Mouse (Mus musculus) limb, embryonic 14.5 days (tissue): ENCODE measurements around the gene Echs1. TPM values are rescaled to one million over a fixed set of nuclear protein-coding genes. Genes with fewer than 3 reads are reported as not detected.

Source experiments
- ATAC-seq: fragments of 200-750 bp; cut with Nextera tagmentation; 2 replicates; pipeline ENCODE4 v1.8.0; 2017; ENCODE audit warnings: low read depth, moderate number of reproducible peaks, moderate TSS enrichment; ENCODE audit not compliant: low FRiP score
- DNase-seq: peaks from one replicate; pipeline ENCODE4 v3.0.0-alpha.2; 2015; ENCODE audit warnings: low spot score
- H3K27ac ChIP-seq: fragments of 300-500 bp; sonication (generic); replicated peaks from 2 replicates; pipeline ENCODE4 v1.5.1; 2014; ENCODE audit warnings: low read depth, mild to moderate bottlenecking, low read length, moderate library complexity, mixed read lengths
- H3K27me3 ChIP-seq: fragments of 300-500 bp; sonication (generic); 2 replicates; pipeline ENCODE4 v1.6.1; 2014; ENCODE audit warnings: low read length, mixed read lengths; ENCODE audit not compliant: control insufficient read depth, insufficient read depth
- H3K36me3 ChIP-seq: fragments of 300-500 bp; sonication (generic); 2 replicates; pipeline ENCODE4 v1.6.1; 2014; ENCODE audit warnings: mild to moderate bottlenecking, low read length, moderate library complexity, mixed read lengths; ENCODE audit not compliant: control insufficient read depth, insufficient read depth
- H3K4me1 ChIP-seq: fragments of 300-500 bp; sonication (generic); 2 replicates; pipeline ENCODE4 v1.6.1; 2014; ENCODE audit warnings: antibody characterized with exemption, low read length, mixed read lengths; ENCODE audit not compliant: control insufficient read depth, insufficient read depth
- H3K4me2 ChIP-seq: fragments of 300-500 bp; sonication (generic); replicated peaks from 2 replicates; pipeline ENCODE4 v1.6.1; 2014; ENCODE audit warnings: low read depth, mild to moderate bottlenecking, low read length, moderate library complexity; ENCODE audit not compliant: severe bottlenecking
- H3K4me3 ChIP-seq: fragments of 300-500 bp; sonication (generic); replicated peaks from 2 replicates; pipeline ENCODE4 v1.5.1; 2014; ENCODE audit warnings: low read length
- H3K9ac ChIP-seq: fragments of 300-500 bp; sonication (generic); 2 replicates; pipeline ENCODE4 v1.6.1; 2014; ENCODE audit warnings: mild to moderate bottlenecking, low read depth, low read length, moderate library complexity; ENCODE audit not compliant: severe bottlenecking
- H3K9me3 ChIP-seq: fragments of 300-500 bp; sonication (generic); 2 replicates; pipeline ENCODE4 v1.6.1; 2016; ENCODE audit warnings: low read length; ENCODE audit not compliant: control insufficient read depth
- POLR2A ChIP-seq: fragments of 200-500 bp; IDR thresholded peaks from 2 replicates; pipeline ENCODE4 v1.8.0; 2012; ENCODE audit warnings: inconsistent platforms, mild to moderate bottlenecking, moderate library complexity, borderline replicate concordance; ENCODE audit not compliant: insufficient read depth, insufficient read length; ENCODE audit errors: extremely low read depth
- WGBS: fragments of 180-500 bp; shearing (Covaris S2); extraction: QIAGEN DNeasy Blood & Tissue Kit; methylation state at CpG from one replicate; pipeline ENCODE4 v1.1.7; 2014; 5-methylcytosine and 5-hydroxymethylcytosine counted together
- polyA plus RNA-seq, 2 experiments: library from polyadenylated mRNA; depleted of rRNA in 1 of 2; stranded (reverse) in 1 of 2; unstranded in 1 of 2; fragments of >200 nt; fragmentation: Nextera tagmentation in 1 of 2; extraction: Ambion mirVana in 1 of 2; gene quantifications; 2 replicates each; pipeline versions ENCODE4 v1.2.1 to v1.2.3; 2012 to 2014

Gene Echs1
- polyA plus RNA-seq, 2 experiments: 127 to 153 TPM

DNA sequence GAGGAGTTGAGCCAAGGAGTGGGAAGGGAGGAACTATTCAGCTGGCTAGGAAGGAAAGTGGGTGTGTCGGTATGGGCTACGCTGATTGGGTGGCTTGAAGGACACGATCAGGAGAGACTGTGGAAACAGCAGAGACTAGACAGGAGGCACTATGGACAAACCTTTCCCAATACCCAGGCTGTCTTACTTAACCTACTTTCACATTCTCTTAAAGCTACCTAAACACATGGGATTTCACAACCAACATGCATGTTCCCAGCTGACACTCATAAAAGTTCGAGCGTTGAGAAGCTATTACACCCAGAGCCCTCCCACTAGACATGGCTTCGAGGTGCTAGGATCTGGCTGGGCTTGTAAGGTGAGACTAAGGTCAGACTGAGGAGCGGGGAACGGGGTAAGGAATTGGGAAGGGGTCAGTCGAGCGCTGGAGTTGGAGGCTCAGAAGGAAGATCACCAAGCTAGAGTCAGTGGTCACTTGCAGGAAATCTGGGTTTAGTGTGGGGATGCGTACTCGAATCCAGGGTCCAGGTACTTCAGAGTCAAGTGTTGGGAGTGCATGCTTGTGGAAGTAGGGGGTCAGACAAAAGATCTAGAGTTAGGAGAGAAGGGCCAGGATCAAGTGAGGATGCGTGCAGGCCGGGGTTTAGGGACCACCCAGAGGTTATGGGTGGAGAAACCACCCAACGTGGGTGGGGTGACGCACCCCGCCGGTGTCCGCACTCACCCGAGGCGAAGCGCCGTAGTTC, 520 bp downstream of the Echs1 start, which contains the start of gene Paox:
Gene Paox (plus strand): TSS at position 217 of the 746 bp plus-strand sequence.
- DNase-seq (peak; percentile 83), ATAC-seq (peak; percentile 83)
- Histone ChIP-seq H3K36me3 (peaks cover 22% of the 10 kb centered on the region), H3K4me1 (no peaks in the 10 kb centered on the region), H3K27ac (peak within 1 kb of the TSS; percentile 84), H3K9me3 (no peaks in the 10 kb centered on the region), H3K4me2 (peak within 1 kb of the TSS; percentile 93), H3K4me3 (peak within 1 kb of the TSS; percentile 80), H3K9ac (peak within 1 kb of the TSS; percentile 81), H3K27me3 (no peaks in the 10 kb centered on the region)
- WGBS: 2% methylated on average over 23 of the region's 23 CpGs
- no peak for TF ChIP-seq POLR2A

DNA sequence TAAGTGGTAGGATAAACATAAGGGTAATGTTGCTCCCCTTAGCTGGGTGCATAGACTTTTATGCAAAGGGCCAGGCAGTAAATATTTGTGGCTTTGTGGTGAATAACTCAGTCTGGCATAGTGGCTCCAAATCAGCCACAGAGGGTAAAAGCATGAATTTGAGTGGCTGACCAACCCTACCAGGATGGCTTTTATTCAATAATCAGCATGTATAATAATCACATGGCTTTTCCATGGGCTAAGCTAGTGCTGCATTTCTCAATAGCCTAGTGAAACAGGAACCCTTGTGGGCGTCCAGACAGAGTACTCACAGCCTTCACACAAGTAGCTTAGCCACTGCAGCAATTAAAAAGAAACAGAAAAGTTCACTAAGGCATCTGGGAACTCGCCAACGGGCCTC, 4.3 kb downstream of the Echs1 start:
- H3K36me3 ChIP-seq: peaks cover 54% of the 10 kb centered on the region
- H3K4me2 ChIP-seq: no peak overlapping the region
- ATAC-seq: no peak

DNA sequence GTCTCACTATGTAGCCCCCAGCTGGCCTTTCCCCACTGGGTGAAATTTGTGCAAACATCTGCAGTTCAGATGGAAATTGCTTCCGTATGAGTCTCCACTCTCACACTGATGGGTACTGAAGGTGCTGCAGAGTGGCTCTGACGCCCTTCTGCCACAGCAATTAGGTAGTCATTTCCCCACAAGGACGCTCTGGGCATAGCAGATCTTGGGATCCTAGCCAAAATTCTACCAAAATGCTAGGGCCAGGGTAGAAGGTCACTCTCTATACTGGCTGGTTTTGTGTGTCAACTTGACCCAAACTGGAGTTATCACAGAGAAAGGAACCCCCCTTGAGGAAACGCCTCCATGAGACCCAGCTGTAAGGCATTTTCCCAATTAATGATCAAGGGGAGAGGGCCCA, 12.3 kb downstream of the Echs1 start:
- H3K27me3 ChIP-seq: no peaks in the 10 kb centered on the region
- H3K27ac ChIP-seq: no peak overlapping the region
- peaks cover 30% of the 10 kb centered on the region for H3K36me3 ChIP-seq
- H3K9me3 ChIP-seq: no peaks in the 10 kb centered on the region
- H3K4me2 ChIP-seq: no peak overlapping the region
- DNase-seq (no peak), ATAC-seq (no peak)
- 0 out of 2 replicates have a peak, but pooled peaks cover 3% of the 10 kb centered on the region for H3K4me1 ChIP-seq
- WGBS: 76% methylated on average over 4 of the region's 4 CpGs
- no peak overlapping the region for H3K9ac ChIP-seq
- TF ChIP-seq POLR2A: no peak
- H3K4me3 ChIP-seq: no peak overlapping the region

More for the DNA sequence above, 4.3 kb downstream of the Echs1 start:
- Histone ChIP-seq H3K9me3 (no peaks in the 10 kb centered on the region), H3K4me1 (no peaks in the 10 kb centered on the region), H3K27me3 (no peaks in the 10 kb centered on the region), H3K9ac (no peak overlapping the region), H3K4me3 (no peak overlapping the region), H3K27ac (no peak overlapping the region)
- no peak for DNase-seq
- WGBS: 66% methylated on average over 3 of the region's 3 CpGs
- no peak for TF ChIP-seq POLR2A

DNA sequence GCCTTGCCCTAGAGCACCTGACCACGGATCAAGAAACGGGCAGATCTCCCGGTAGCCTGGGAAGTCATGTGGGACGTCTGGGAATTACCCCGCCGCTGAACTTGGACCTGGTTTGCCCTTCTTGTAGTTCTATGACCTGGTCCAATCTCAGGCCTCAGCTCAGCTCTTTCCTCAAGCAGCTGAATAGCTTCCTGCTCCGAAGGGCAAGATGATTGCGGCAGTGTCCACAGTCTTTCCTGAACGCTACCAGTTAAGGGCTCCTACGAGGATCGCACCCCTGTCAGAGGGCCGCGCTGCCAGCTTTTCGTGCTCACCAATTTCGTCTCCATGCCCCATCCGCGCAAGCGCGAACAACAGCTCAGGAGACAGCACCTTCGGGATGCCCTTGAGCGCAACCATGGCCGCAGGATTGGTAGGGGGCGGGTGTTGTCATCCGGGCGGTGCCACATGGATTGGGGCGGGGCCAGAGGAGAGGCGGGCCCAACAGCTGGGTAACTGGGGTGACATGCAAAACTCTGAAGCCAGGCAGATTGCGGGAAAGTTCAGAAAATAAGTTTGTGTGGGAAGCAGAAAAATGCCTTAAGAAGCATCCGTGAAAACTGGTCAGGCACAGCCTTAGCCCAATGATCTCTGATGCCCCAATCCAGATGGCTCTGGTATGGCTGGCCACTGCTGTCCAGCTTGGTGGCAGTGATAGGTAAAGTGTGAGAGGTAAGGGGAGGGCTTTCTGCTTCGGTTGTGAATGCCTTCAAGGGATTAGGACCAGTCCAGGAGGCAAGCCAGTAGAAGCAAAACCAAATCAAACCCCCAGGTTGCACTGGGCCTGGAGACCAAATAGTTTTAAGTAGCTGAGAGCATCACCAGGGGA, 14.0 kb downstream of the Echs1 start, which contains the start of gene Fuom:
Gene Fuom (minus strand): TSS at position 449 of the 868 bp plus-strand sequence.
- Histone ChIP-seq H3K9me3 (no peaks in the 10 kb centered on the region), H3K4me1 (0 out of 2 replicates have a peak, but pooled peaks cover 3% of the 10 kb centered on the region), H3K4me3 (peak within 1 kb of the TSS; percentile 42), H3K9ac (peak within 1 kb of the TSS; percentile 62), H3K36me3 (peaks cover 15% of the 10 kb centered on the region), H3K27ac (no peak within 1 kb of the TSS), H3K4me2 (peak within 1 kb of the TSS; percentile 76), H3K27me3 (no peaks in the 10 kb centered on the region)
- WGBS: 1% methylated on average over 30 of the region's 30 CpGs
- DNase-seq (peak; percentile 71), ATAC-seq (peak; percentile 89)
- TF ChIP-seq POLR2A: no peak

DNA sequence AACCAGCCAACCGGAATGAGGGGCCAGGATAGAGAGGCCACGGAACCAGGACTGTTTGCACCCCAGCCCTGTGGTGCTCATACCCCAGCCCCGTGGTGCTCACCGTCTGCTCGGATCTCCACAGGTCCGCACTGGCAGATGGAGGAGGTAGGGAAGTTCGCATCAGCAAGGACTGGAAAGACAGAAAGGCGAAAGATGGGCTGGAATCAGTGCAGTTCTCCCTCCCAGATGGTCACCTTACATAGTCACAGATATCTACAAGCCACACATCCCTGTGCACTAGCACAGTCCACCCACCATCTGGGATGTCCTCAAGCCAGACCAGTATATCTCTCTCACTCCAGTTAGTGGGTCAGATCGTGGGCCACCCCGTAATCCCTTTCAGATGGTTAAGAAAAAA, 14.8 kb downstream of the Echs1 start:
- H3K4me3 ChIP-seq: peak overlapping the region; percentile 42
- 0 out of 2 replicates have a peak, but pooled peaks cover 3% of the 10 kb centered on the region for H3K4me1 ChIP-seq
- no peak for ATAC-seq
- no peaks in the 10 kb centered on the region for H3K27me3 ChIP-seq
- 72% methylated on average over 10 of the region's 10 CpGs for WGBS
- H3K9ac ChIP-seq: peak overlapping the region; percentile 62; the same call in 1 of the 2 replicates
- H3K4me2 ChIP-seq: peak overlapping the region; percentile 76
- H3K9me3 ChIP-seq: no peaks in the 10 kb centered on the region
- no peak for TF ChIP-seq POLR2A
- no peak for DNase-seq
- peaks cover 13% of the 10 kb centered on the region for H3K36me3 ChIP-seq
- no peak overlapping the region for H3K27ac ChIP-seq
